Mouse (Mus musculus): ENCODE data around the gene Mthfd1l. TPM values are rescaled to one million over a fixed set of nuclear protein-coding genes. Genes with fewer than 3 reads are reported as not detected.
"Not testable (repeated sequence)": the region's sequence is repeated elsewhere in the genome, so short reads cannot be mapped to it uniquely, and the experiment has no call there.

Mthfd1l gene
- polyA plus RNA-seq, 1 experiment, result 5.6 TPM

DNA sequence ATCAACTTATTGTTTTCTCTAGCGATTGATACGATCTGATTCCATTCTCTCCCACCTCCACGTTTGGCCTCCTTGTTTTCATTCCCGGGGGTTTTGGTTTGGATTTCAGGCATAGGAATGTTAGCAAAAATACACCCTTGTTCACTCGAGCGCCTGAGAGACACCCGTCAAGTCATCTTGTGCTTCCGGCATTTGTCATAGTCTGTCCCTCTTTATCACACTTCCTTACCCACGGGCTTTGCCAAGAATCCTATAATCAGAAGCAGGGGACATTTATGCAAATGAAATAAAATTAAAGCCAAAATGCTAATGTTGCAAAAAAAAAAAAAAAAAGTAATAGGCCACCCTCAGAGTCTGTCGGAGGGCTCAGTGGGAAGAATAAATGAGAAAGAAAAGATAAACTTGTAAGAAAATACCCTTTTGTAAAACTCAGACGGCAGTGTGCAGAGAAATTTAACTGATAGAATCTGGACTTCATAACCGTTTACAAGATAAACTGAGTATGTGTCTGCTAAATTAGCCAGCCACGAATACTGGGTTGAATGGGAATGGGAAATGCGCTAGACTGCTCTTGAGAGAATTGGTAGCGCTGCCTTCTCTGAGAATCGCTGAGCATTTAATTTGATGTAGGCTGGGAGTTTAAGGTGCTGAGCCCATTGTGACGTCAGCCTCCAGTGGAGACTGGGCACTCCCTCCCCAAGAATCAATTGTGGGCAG is 139.9 kb downstream of the Mthfd1l start:
- Histone ChIP-seq H3K4me1 (ENCODE audit: control insufficient read depth, insufficient read depth, low read length) (peaks cover 18% of the 10 kb centered on the region), H3K4me3 (ENCODE audit: insufficient read depth, low read length) (no peak overlapping the region), H3K27ac (ENCODE audit: insufficient read depth, low read depth, low read length) (no peak overlapping the region)
- TF ChIP-seq POLR2A (IDR thresholded peaks at IDR 0.05; ENCODE audit: borderline replicate concordance, low read depth, low read length) (no peak), CTCF (IDR thresholded peaks at IDR 0.05; ENCODE audit: low read depth, low read length) (no peak)

DNA sequence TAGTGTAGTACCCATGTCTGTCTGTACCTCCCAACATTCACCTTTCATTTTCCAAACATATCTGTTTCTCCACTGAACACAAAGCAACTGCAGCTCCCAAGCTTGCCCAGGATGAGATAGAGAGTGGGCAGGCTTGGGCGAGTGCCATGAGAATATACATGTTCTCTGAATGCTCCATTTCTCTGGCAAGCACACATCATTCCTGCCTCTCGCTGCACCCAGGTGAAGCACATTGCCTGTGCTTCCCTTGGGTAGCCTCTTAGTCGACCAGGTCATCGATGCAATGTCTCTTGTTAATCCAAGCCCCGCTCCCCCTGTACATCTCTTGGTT is 140.4 kb downstream of the Mthfd1l start:
- peaks cover 13% of the 10 kb centered on the region for H3K4me1 ChIP-seq (ENCODE audit: control insufficient read depth, insufficient read depth, low read length)
- no peak overlapping the region for H3K4me3 ChIP-seq (ENCODE audit: insufficient read depth, low read length)
- no peak overlapping the region for H3K27ac ChIP-seq (ENCODE audit: insufficient read depth, low read depth, low read length)
- TF ChIP-seq CTCF (IDR thresholded peaks at IDR 0.05; ENCODE audit: low read depth, low read length) (no peak), POLR2A (IDR thresholded peaks at IDR 0.05; ENCODE audit: borderline replicate concordance, low read depth, low read length) (no peak)

DNA sequence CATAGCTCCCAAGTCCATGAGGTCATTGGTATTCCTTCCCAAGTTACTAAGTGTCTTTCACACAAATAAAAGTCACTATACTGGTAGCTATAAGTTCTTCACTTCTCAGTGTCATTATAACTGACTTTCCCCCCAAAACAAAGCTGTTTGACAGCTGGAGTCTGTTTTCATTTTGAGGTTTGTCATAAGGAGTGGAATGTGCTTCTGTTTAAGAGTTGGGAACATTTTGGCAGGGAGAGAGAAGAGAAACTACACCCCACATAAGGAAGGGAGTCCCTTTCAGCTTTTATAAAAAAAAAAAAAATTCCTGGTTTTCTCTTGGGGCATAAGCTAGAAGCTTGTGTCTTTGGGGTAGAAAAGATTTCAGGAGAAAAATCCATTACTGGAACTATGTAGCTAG is 143.7 kb downstream of the Mthfd1l start:
- TF ChIP-seq POLR2A (IDR thresholded peaks at IDR 0.05; ENCODE audit: borderline replicate concordance, low read depth, low read length), result no peak
- no peak for TF ChIP-seq CTCF (IDR thresholded peaks at IDR 0.05; ENCODE audit: low read depth, low read length)
- Histone ChIP-seq H3K4me1 (ENCODE audit: control insufficient read depth, insufficient read depth, low read length) (peaks cover 16% of the 10 kb centered on the region), H3K4me3 (ENCODE audit: insufficient read depth, low read length) (no peak overlapping the region), H3K27ac (ENCODE audit: insufficient read depth, low read depth, low read length) (no peak overlapping the region)

DNA sequence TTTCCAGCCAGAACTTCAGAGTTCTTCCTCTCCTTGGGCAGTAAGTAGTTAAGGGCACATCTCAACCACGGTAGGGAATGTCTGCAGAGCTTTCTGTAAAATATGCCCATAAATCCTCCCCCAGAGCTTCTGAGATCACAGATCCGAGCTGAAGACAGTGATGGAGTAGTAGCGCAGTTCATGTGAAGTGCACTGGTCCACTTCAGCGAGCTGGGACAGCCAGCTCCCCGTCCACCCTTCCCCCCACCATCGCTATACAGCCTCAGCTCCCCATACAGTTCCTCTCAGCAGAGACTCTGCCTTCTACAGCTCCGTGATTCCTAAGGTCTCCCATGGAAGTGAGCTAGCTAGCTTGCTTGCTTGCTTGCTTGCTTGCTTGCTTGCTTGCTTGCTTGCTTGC is 144.2 kb downstream of the Mthfd1l start:
- Histone ChIP-seq H3K4me1 (ENCODE audit: control insufficient read depth, insufficient read depth, low read length) (peaks cover 14% of the 10 kb centered on the region), H3K4me3 (ENCODE audit: insufficient read depth, low read length) (no peak overlapping the region), H3K27ac (ENCODE audit: insufficient read depth, low read depth, low read length) (no peak overlapping the region)
- TF ChIP-seq CTCF (IDR thresholded peaks at IDR 0.05; ENCODE audit: low read depth, low read length), result no peak
- TF ChIP-seq POLR2A (IDR thresholded peaks at IDR 0.05; ENCODE audit: borderline replicate concordance, low read depth, low read length), result no peak

DNA sequence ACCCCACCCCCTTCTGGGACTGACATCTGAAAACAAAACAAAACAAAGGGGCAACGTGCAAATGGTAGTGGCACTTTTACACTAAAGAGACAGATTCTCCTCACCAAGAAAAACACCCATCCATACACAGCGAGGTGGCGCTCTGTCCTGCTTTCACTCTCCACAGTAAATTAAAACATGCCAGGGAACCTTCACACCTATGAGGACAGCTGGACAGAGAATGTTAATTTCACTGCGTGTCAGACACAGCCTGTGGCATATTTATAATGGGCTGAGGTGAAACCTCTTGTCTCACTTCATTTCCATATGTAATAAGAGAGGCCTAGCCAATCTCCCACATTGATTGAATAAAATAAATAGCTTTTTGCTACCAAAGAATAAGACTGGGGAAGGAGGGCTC is 146.4 kb downstream of the Mthfd1l start:
- Histone ChIP-seq H3K4me3 (ENCODE audit: insufficient read depth, low read length) (no peak overlapping the region), H3K27ac (ENCODE audit: insufficient read depth, low read depth, low read length) (no peak overlapping the region), H3K4me1 (ENCODE audit: control insufficient read depth, insufficient read depth, low read length) (peaks cover 19% of the 10 kb centered on the region)
- no peak for TF ChIP-seq POLR2A (IDR thresholded peaks at IDR 0.05; ENCODE audit: borderline replicate concordance, low read depth, low read length)
- no peak for TF ChIP-seq CTCF (IDR thresholded peaks at IDR 0.05; ENCODE audit: low read depth, low read length)

DNA sequence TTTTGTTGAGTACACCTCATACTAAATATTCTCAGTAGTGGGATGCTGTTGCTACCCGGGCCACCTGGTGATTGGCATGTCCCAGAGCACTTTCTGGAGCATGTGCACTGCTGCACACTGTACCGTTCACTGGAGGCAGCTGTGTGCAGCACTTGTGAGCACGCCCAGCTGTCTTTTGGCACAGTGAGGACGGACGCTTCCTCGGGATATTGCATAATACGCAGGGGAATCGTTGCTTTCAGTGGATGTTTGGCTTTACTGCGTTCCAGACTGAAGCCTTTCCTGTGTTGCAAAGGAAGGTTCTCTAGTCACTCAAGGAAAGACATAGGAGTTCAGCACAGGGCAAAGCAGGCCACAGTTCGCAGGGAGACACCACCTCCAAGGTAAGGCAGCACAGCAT is 147.8 kb downstream of the Mthfd1l start:
- Histone ChIP-seq H3K4me3 (ENCODE audit: insufficient read depth, low read length) (no peak overlapping the region), H3K4me1 (ENCODE audit: control insufficient read depth, insufficient read depth, low read length) (peaks cover 19% of the 10 kb centered on the region), H3K27ac (ENCODE audit: insufficient read depth, low read depth, low read length) (0 out of 2 replicates have a peak overlapping the region, but pooled peaks have one; percentile 15)
- no peak for TF ChIP-seq POLR2A (IDR thresholded peaks at IDR 0.05; ENCODE audit: borderline replicate concordance, low read depth, low read length)
- no peak for TF ChIP-seq CTCF (IDR thresholded peaks at IDR 0.05; ENCODE audit: low read depth, low read length)

DNA sequence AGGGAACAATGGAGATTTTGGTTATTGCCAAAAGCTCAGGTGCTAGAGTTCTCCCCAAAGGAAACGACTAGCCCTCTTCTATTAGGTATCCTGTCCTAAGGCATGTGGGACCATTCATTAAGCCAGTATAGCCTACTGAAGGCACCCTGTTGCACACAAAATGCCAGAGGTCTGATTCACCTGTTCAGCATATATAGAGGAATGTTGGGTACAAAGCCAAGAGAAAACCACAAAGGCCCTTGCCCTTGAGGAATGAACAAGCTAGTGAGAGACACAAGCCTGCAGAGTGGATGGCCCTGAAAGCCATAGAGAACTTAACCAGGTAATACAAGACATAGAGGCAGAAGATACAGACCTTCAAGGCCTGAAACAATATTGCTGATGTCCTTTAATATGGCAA is 148.3 kb downstream of the Mthfd1l start:
- H3K27ac ChIP-seq (ENCODE audit: insufficient read depth, low read depth, low read length), result no peak overlapping the region
- peaks cover 21% of the 10 kb centered on the region for H3K4me1 ChIP-seq (ENCODE audit: control insufficient read depth, insufficient read depth, low read length)
- no peak overlapping the region for H3K4me3 ChIP-seq (ENCODE audit: insufficient read depth, low read length)
- no peak for TF ChIP-seq POLR2A (IDR thresholded peaks at IDR 0.05; ENCODE audit: borderline replicate concordance, low read depth, low read length)
- TF ChIP-seq CTCF (IDR thresholded peaks at IDR 0.05; ENCODE audit: low read depth, low read length), result no peak

DNA sequence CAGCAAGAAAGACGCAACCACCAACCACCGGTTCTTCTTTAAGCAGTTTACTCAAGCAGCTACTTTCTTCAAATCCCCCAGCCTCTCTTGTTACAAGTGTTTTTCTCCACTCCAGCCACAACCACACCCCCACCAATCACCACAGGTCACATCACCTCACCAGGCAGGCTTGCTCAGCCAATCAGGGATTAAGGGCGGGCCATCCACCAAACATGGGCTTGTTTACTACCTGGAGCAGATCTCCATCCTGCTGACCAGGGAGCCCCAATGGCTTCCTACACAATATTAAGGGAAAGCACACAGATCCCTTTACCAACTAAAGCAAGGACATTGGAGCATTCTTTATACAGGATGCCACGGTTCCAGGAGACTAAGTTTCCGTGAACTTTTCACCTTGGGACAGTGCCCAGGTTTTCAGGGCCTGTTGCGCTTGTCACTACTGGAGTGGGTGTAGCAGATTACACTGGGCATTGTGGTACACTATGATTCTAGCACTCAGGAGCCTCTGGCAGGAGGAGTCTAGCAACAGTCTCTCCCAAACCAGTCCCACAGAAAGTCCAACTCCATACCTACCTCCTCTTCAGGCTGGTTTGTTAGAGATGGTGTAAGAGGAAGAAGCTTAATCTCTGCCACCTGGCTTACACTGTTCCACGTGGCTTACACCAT is 150.5 kb downstream of the Mthfd1l start:
- peaks cover 26% of the 10 kb centered on the region for H3K4me1 ChIP-seq (ENCODE audit: control insufficient read depth, insufficient read depth, low read length)
- not testable (repeated sequence) for H3K27ac ChIP-seq (ENCODE audit: insufficient read depth, low read depth, low read length); H3K4me3 ChIP-seq (ENCODE audit: insufficient read depth, low read length)

DNA sequence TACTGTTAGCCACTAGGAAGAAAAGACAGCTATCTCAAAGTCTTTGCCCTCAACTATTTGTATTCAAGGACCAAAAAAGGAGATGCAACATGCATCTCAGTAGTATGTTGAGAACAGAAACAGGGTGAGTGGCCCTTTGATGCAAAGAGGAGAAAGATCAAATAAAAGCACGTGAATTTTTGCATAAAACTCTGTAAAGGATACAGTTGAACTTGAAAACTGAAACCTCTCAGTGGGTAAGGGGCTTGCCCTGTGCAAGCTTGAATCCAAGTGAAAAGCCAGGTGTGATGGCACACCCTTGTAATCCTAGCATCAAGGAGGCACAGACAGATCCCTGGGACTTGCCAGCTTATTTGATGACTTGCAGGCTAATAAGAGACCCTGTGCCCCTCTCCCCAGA is 151.2 kb downstream of the Mthfd1l start:
- Histone ChIP-seq H3K4me3 (ENCODE audit: insufficient read depth, low read length) (no peak overlapping the region), H3K27ac (ENCODE audit: insufficient read depth, low read depth, low read length) (no peak overlapping the region), H3K4me1 (ENCODE audit: control insufficient read depth, insufficient read depth, low read length) (peaks cover 26% of the 10 kb centered on the region)
- TF ChIP-seq CTCF (IDR thresholded peaks at IDR 0.05; ENCODE audit: low read depth, low read length), result no peak
- TF ChIP-seq POLR2A (IDR thresholded peaks at IDR 0.05; ENCODE audit: borderline replicate concordance, low read depth, low read length), result no peak

DNA sequence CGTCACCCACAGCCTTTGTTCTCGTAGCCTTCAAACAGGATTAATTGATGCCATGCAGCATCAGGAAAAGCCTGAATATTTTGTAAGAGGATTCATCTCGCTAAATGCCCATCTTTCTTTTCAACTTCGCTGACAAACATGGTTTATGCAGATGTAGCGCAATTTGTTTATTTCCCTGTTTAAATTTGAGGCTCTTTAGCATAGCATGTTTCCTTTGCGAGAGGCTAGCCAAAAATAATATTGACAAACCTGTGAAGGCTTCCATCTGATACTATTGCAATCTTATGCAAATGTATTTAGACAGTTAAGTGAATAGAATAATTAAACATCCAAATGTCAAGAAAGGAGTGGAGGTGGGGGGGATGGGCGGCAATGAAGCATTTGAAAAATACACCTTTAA is 152.3 kb downstream of the Mthfd1l start:
- TF ChIP-seq CTCF (IDR thresholded peaks at IDR 0.05; ENCODE audit: low read depth, low read length) (no peak), POLR2A (IDR thresholded peaks at IDR 0.05; ENCODE audit: borderline replicate concordance, low read depth, low read length) (no peak)
- Histone ChIP-seq H3K4me1 (ENCODE audit: control insufficient read depth, insufficient read depth, low read length) (peaks cover 24% of the 10 kb centered on the region), H3K27ac (ENCODE audit: insufficient read depth, low read depth, low read length) (no peak overlapping the region), H3K4me3 (ENCODE audit: insufficient read depth, low read length) (no peak overlapping the region)

All from bone marrow macrophage, adult 2 months (primary cell).